Mouse (Mus musculus): Measurements from ENCODE around the gene Lrsam1. TPM values are rescaled to one million over a fixed set of nuclear protein-coding genes. Genes with fewer than 3 reads are reported as not detected.

Lrsam1 gene
- polyA plus RNA-seq, 1 experiment from 2014 or later: 15.3 TPM

- Histone ChIP-seq H3K9me3 (replicated peaks) (no peaks in the 10 kb centered on the region), H3K27ac (replicated peaks) (no peak overlapping the region), H3K9ac (no peak overlapping the region), H3K4me1 (no peaks in the 10 kb centered on the region), H3K4me2 (replicated peaks) (no peak overlapping the region), H3K36me3 (peaks cover 52% of the 10 kb centered on the region), H3K4me3 (replicated peaks) (no peak overlapping the region), H3K27me3 (no peaks in the 10 kb centered on the region)
- WGBS: 91% methylated on average over 2 of the region's 2 CpGs
- ATAC-seq (ENCODE audit: insufficient number of reproducible peaks, low FRiP score, low TSS enrichment, low read depth): no peak
These were observed 6.8 kb downstream of the Lrsam1 start for GRCm38 (mm10) chr2:32954581-32954980.

- Histone ChIP-seq H3K9ac (no peak overlapping the region), H3K27ac (replicated peaks) (no peak overlapping the region), H3K4me3 (replicated peaks) (no peak overlapping the region), H3K9me3 (replicated peaks) (no peaks in the 10 kb centered on the region), H3K4me2 (replicated peaks) (no peak overlapping the region), H3K27me3 (no peaks in the 10 kb centered on the region), H3K4me1 (no peaks in the 10 kb centered on the region), H3K36me3 (peaks cover 59% of the 10 kb centered on the region)
- no peak; the same call in 1 of the 2 replicates for ATAC-seq (ENCODE audit: insufficient number of reproducible peaks, low FRiP score, low TSS enrichment, low read depth)
- 71% methylated on average over 11 of the region's 11 CpGs for WGBS
These were observed 14.0 kb downstream of the Lrsam1 start for GRCm38 (mm10) chr2:32947454-32947853.

GRCm38 (mm10) chr2:32940483-32940882 is 20.9 kb downstream of the Lrsam1 start:
- Histone ChIP-seq H3K4me1 (no peaks in the 10 kb centered on the region), H3K27ac (replicated peaks) (no peak overlapping the region), H3K4me3 (replicated peaks) (no peak overlapping the region), H3K27me3 (no peaks in the 10 kb centered on the region), H3K9me3 (replicated peaks) (no peaks in the 10 kb centered on the region), H3K9ac (no peak overlapping the region), H3K4me2 (replicated peaks) (no peak overlapping the region), H3K36me3 (peaks cover 70% of the 10 kb centered on the region)
- 95% methylated on average over 4 of the region's 4 CpGs for WGBS
- no peak for ATAC-seq (ENCODE audit: insufficient number of reproducible peaks, low FRiP score, low TSS enrichment, low read depth)

GRCm38 (mm10) chr2:32939418-32939817 is 22.0 kb downstream of the Lrsam1 start:
- no peak for ATAC-seq (ENCODE audit: insufficient number of reproducible peaks, low FRiP score, low TSS enrichment, low read depth)
- Histone ChIP-seq H3K9ac (no peak overlapping the region), H3K4me2 (replicated peaks) (no peak overlapping the region), H3K36me3 (peaks cover 69% of the 10 kb centered on the region), H3K4me1 (no peaks in the 10 kb centered on the region), H3K27ac (replicated peaks) (no peak overlapping the region), H3K4me3 (replicated peaks) (no peak overlapping the region), H3K27me3 (no peaks in the 10 kb centered on the region), H3K9me3 (replicated peaks) (no peaks in the 10 kb centered on the region)
- WGBS: 76% methylated on average over 5 of the region's 5 CpGs

- peaks cover 71% of the 10 kb centered on the region for H3K36me3 ChIP-seq
- WGBS: 89% methylated on average over 5 of the region's 5 CpGs
- H3K4me1 ChIP-seq: no peaks in the 10 kb centered on the region
- no peak overlapping the region for H3K27ac ChIP-seq (replicated peaks)
- H3K4me3 ChIP-seq (replicated peaks): no peak overlapping the region
- no peak for ATAC-seq (ENCODE audit: insufficient number of reproducible peaks, low FRiP score, low TSS enrichment, low read depth)
- no peaks in the 10 kb centered on the region for H3K9me3 ChIP-seq (replicated peaks)
- no peak overlapping the region for H3K4me2 ChIP-seq (replicated peaks)
- no peaks in the 10 kb centered on the region for H3K27me3 ChIP-seq
- H3K9ac ChIP-seq: no peak overlapping the region
These were observed 22.7 kb downstream of the Lrsam1 start for GRCm38 (mm10) chr2:32938741-32939140.

GRCm38 (mm10) chr2:32931730-32932129 is 29.7 kb downstream of the Lrsam1 start:
- Histone ChIP-seq H3K9me3 (replicated peaks) (no peaks in the 10 kb centered on the region), H3K27ac (replicated peaks) (no peak overlapping the region), H3K9ac (no peak overlapping the region), H3K36me3 (peaks cover 40% of the 10 kb centered on the region), H3K27me3 (no peaks in the 10 kb centered on the region), H3K4me2 (replicated peaks) (no peak overlapping the region), H3K4me1 (no peaks in the 10 kb centered on the region), H3K4me3 (replicated peaks) (no peak overlapping the region)
- 71% methylated on average over 7 of the region's 7 CpGs for WGBS
- no peak for ATAC-seq (ENCODE audit: insufficient number of reproducible peaks, low FRiP score, low TSS enrichment, low read depth)

- no peak overlapping the region for H3K27ac ChIP-seq (replicated peaks)
- peaks cover 41% of the 10 kb centered on the region for H3K36me3 ChIP-seq
- 86% methylated on average over 19 of the region's 19 CpGs for WGBS
- ATAC-seq (ENCODE audit: insufficient number of reproducible peaks, low FRiP score, low TSS enrichment, low read depth): no peak
- H3K9ac ChIP-seq: no peak overlapping the region
- no peaks in the 10 kb centered on the region for H3K9me3 ChIP-seq (replicated peaks)
- no peaks in the 10 kb centered on the region for H3K27me3 ChIP-seq
- H3K4me2 ChIP-seq (replicated peaks): no peak overlapping the region
- H3K4me1 ChIP-seq: no peaks in the 10 kb centered on the region
- no peak overlapping the region for H3K4me3 ChIP-seq (replicated peaks)
These were observed 32.2 kb downstream of the Lrsam1 start for GRCm38 (mm10) chr2:32928947-32929829.

GRCm38 (mm10) chr2:32928235-32928946 is 33.0 kb downstream of the Lrsam1 start:
- WGBS: 31% methylated on average over 10 of the region's 10 CpGs
- H3K4me3 ChIP-seq (replicated peaks): no peak overlapping the region
- 0 out of 2 replicates have a peak, but pooled peaks have one; percentile 36 for ATAC-seq (ENCODE audit: insufficient number of reproducible peaks, low FRiP score, low TSS enrichment, low read depth)
- H3K4me1 ChIP-seq: no peaks in the 10 kb centered on the region
- H3K9ac ChIP-seq: no peak overlapping the region
- peaks cover 44% of the 10 kb centered on the region for H3K36me3 ChIP-seq
- H3K27me3 ChIP-seq: no peaks in the 10 kb centered on the region
- H3K27ac ChIP-seq (replicated peaks): no peak overlapping the region
- H3K4me2 ChIP-seq (replicated peaks): no peak overlapping the region
- H3K9me3 ChIP-seq (replicated peaks): no peaks in the 10 kb centered on the region

- WGBS: 64% methylated on average over 15 of the region's 15 CpGs
- H3K27ac ChIP-seq (replicated peaks): 0 out of 2 replicates have a peak overlapping the region, but pooled peaks have one; percentile 19
These were observed 33.7 kb downstream of the Lrsam1 start for GRCm38 (mm10) chr2:32927624-32928234.

GRCm38 (mm10) chr2:32926330-32927075 is 34.9 kb downstream of the Lrsam1 start:
- Histone ChIP-seq H3K4me1 (no peaks in the 10 kb centered on the region), H3K4me2 (replicated peaks) (no peak overlapping the region), H3K9ac (no peak overlapping the region), H3K9me3 (replicated peaks) (no peaks in the 10 kb centered on the region), H3K27me3 (no peaks in the 10 kb centered on the region), H3K36me3 (peaks cover 57% of the 10 kb centered on the region), H3K4me3 (replicated peaks) (no peak overlapping the region), H3K27ac (replicated peaks) (no peak overlapping the region)
- WGBS: 91% methylated on average over 12 of the region's 12 CpGs
- ATAC-seq (ENCODE audit: insufficient number of reproducible peaks, low FRiP score, low TSS enrichment, low read depth): no peak

More at GRCm38 (mm10) chr2:32927624-32928234, 33.7 kb downstream of the Lrsam1 start:
- Histone ChIP-seq H3K4me2 (replicated peaks) (no peak overlapping the region), H3K27me3 (no peaks in the 10 kb centered on the region), H3K9ac (no peak overlapping the region), H3K4me3 (replicated peaks) (no peak overlapping the region), H3K36me3 (peaks cover 46% of the 10 kb centered on the region), H3K9me3 (replicated peaks) (no peaks in the 10 kb centered on the region), H3K4me1 (no peaks in the 10 kb centered on the region)
- no peak for ATAC-seq (ENCODE audit: insufficient number of reproducible peaks, low FRiP score, low TSS enrichment, low read depth)
